Mouse (Mus musculus): ENCODE data around the gene Ccdc62.

DNA sequence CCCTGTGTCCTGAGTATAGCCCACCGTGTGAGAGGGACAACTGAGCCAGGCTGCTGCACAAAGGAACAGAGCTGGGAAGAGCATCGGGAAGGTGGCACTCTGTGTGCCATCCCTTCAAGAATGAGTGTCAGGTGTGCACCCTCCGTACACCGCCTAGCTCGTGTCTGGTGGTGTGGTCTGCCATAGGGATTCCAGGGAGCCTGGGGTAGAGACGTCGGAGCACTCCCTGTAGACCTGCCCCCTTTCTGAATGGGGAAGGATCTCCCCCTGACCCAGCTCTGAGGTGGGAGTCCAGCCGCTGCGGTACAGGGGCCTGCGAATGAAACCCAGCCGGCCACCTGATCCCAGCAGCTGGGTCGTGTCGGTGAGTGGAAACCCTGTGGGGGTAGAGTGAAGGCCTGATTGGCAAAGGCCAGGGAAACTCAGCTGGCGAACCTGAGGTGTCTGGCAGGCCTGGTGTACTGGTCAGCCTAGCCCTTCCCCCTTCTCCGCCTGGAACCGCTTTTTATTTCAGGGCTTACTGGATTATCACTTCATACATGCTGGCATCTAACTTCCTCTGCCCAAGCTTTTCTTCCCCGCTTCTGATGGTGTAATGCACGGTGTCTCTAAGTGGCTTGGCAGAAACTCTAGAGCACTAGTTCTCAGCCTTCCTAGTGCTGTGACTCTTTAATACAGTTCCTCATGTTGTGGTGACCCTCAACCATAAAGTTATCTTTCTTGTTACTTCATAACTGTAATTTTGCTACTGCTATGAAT is 48.9 kb downstream of the Ccdc62 start:
- TF ChIP-seq CTCF (IDR thresholded peaks at IDR 0.05; ENCODE audit: borderline replicate concordance, control insufficient read depth, extremely low read depth, insufficient read depth, low read length, poor library complexity) (no peak), POLR2A (IDR thresholded peaks at IDR 0.05; ENCODE audit: control insufficient read depth, extremely low read depth, insufficient read depth, low read length, poor library complexity) (no peak)
